Mouse (Mus musculus) liver, embryonic 14.5 days (tissue): ENCODE data around the gene Parva. TPM values are rescaled to one million over a fixed set of nuclear protein-coding genes. Genes with fewer than 3 reads are reported as not detected.

ENCODE experiments used
- ATAC-seq: fragments of 200-750 bp; cut with Nextera tagmentation; 2 replicates; pipeline ENCODE4 v1.8.0; 2017; ENCODE audit warnings: moderate number of reproducible peaks, mild to moderate bottlenecking, moderate library complexity; ENCODE audit not compliant: insufficient read depth
- DNase-seq, 3 experiments: peaks; one replicate each; pipeline ENCODE4 v3.0.0-alpha.2; 2012 to 2013; ENCODE audit warnings: low read depth in 3 of 3, low spot score in 3 of 3
- H3K27ac ChIP-seq: fragments of 300-500 bp; sonication (generic); 2 replicates; pipeline ENCODE4 v1.5.1; 2014; ENCODE audit warnings: moderate library complexity, mild to moderate bottlenecking, control low read depth, inconsistent platforms
- H3K27me3 ChIP-seq: fragments of 300-500 bp; sonication (generic); 2 replicates; pipeline ENCODE4 v1.6.1; 2014; ENCODE audit warnings: mild to moderate bottlenecking, low read length, moderate library complexity; ENCODE audit not compliant: control insufficient read depth, insufficient read depth
- H3K36me3 ChIP-seq: fragments of 300-500 bp; sonication (generic); replicated peaks from 2 replicates; pipeline ENCODE4 v1.6.1; 2014; ENCODE audit warnings: low read depth; ENCODE audit not compliant: control insufficient read depth, insufficient read depth
- H3K4me1 ChIP-seq, 2 experiments: fragments of 200-500 bp in 1 of 2; fragments of 300-500 bp in 1 of 2; sonication (generic) in 1 of 2; replicated peaks; 2 replicates each; pipeline ENCODE4 v1.6.1; 2012 to 2014; ENCODE audit warnings: antibody characterized with exemption in 1 of 2, inconsistent platforms in 1 of 2, low read length in 1 of 2; ENCODE audit not compliant: control insufficient read depth in 2 of 2, insufficient read depth in 2 of 2
- H3K4me2 ChIP-seq: fragments of 300-500 bp; sonication (generic); 2 replicates; pipeline ENCODE4 v1.6.1; 2014; ENCODE audit warnings: low read depth, mild to moderate bottlenecking, control low read depth, moderate library complexity
- H3K4me3 ChIP-seq, 2 experiments: fragments of 200-500 bp in 1 of 2; fragments of 300-500 bp in 1 of 2; sonication (generic) in 1 of 2; 2 replicates each; pipeline ENCODE4 v1.5.1; 2012 to 2014; ENCODE audit warnings: low read depth in 2 of 2, low read length in 2 of 2, mild to moderate bottlenecking in 2 of 2, control low read depth in 1 of 2, inconsistent platforms in 1 of 2, moderate library complexity in 1 of 2; ENCODE audit not compliant: insufficient read depth in 1 of 2
- H3K9ac ChIP-seq: fragments of 300-500 bp; sonication (generic); replicated peaks from 2 replicates; pipeline ENCODE4 v1.6.1; 2014; ENCODE audit warnings: mild to moderate bottlenecking, control low read depth, moderate library complexity
- H3K9me3 ChIP-seq: fragments of 300-500 bp; sonication (generic); 2 replicates; pipeline ENCODE4 v1.6.1; 2016; ENCODE audit warnings: low read length, mixed read lengths; ENCODE audit not compliant: control insufficient read depth
- CTCF ChIP-seq: IDR thresholded peaks from 2 replicates; pipeline ENCODE4 v1.5.1; 2016; ENCODE audit warnings: antibody characterized with exemption, low read depth, control low read depth
- EP300 ChIP-seq: IDR thresholded peaks from 2 replicates; pipeline ENCODE4 v1.6.1; 2016; ENCODE audit warnings: antibody characterized with exemption, low read depth
- WGBS: fragments of 180-500 bp; shearing (Covaris S2); extraction: QIAGEN DNeasy Blood & Tissue Kit; methylation state at CpG from one replicate; pipeline ENCODE4 v1.1.7; 2014; ENCODE audit not compliant: insufficient replicate concordance; 5-methylcytosine and 5-hydroxymethylcytosine counted together
- polyA plus RNA-seq, 2 experiments: library from polyadenylated mRNA; depleted of rRNA in 1 of 2; stranded (reverse) in 1 of 2; unstranded in 1 of 2; fragments of >200 nt; fragmentation: Nextera tagmentation in 1 of 2; extraction: Ambion mirVana in 1 of 2; gene quantifications; 2 replicates each; pipeline versions ENCODE4 v1.2.1 to v1.2.3; 2012 to 2014

Parva gene
- polyA plus RNA-seq, 2 experiments, result 3.6 to 4.7 TPM

DNA sequence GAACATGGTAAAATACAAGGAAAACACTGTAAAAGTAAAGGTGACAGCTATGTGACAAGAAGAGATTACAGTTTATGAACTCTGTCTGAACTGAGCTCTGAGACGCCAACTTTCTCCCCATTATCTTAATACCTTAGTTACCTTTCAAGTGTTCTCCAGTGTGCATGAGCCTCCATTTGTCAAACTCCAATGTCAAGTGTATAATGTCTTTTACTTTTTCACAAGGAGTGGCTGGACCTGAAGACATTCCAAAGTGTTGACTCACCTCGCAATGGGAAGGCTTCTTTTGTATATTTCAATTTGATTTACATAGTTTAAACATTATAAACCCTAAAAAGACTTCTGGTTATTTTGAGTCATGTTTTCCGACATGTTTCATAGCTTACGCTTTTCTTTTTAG, 3.9 kb upstream of the Parva start:
- peaks cover 4% of the 10 kb centered on the region for H3K27me3 ChIP-seq
- ATAC-seq, result no peak
- WGBS, result 64% methylated on average over 4 of the region's 4 CpGs
- no peak for DNase-seq
- TF ChIP-seq EP300 (no peak), CTCF (no peak)
- H3K4me2 ChIP-seq, result no peak overlapping the region
- no peaks in the 10 kb centered on the region for H3K36me3 ChIP-seq
- H3K27ac ChIP-seq, result no peak overlapping the region
- H3K9ac ChIP-seq, result no peak overlapping the region
- no peaks in the 10 kb centered on the region for H3K9me3 ChIP-seq
- no peaks in the 10 kb centered on the region; a peak in 1 of 4 replicates for H3K4me1 ChIP-seq
- no peak overlapping the region for H3K4me3 ChIP-seq

DNA sequence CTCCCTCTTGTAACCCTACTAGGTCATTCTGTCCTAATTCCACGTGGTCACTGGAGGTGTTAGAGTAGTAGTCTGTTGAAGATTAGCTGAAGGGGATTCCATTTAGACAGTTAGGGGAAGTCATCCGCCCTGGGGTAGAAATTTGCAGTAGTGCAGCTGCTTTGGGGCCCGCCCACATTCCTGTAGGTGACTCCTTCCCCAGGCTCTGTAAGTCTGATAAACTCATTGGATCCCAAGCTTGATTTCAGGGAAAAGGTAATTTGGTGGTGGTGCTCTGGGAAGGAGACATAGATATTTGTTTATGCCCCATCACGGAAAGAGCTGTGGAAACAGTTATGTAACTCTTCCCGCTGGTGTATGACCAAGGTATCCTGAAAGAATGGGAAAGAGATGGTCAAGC, 494 bp upstream of the Parva start:
- H3K9ac ChIP-seq, result no peak overlapping the region
- no peaks in the 10 kb centered on the region; a peak in 1 of 4 replicates for H3K4me1 ChIP-seq
- no peak overlapping the region for H3K4me2 ChIP-seq
- H3K27ac ChIP-seq, result no peak overlapping the region
- no peak for TF ChIP-seq CTCF
- TF ChIP-seq EP300, result no peak
- peaks cover 4% of the 10 kb centered on the region for H3K27me3 ChIP-seq
- no peaks in the 10 kb centered on the region for H3K36me3 ChIP-seq
- no peaks in the 10 kb centered on the region for H3K9me3 ChIP-seq
- DNase-seq, result no peak
- no peak overlapping the region for H3K4me3 ChIP-seq
- WGBS, result 33% methylated on average over 5 of the region's 5 CpGs
- no peak for ATAC-seq

DNA sequence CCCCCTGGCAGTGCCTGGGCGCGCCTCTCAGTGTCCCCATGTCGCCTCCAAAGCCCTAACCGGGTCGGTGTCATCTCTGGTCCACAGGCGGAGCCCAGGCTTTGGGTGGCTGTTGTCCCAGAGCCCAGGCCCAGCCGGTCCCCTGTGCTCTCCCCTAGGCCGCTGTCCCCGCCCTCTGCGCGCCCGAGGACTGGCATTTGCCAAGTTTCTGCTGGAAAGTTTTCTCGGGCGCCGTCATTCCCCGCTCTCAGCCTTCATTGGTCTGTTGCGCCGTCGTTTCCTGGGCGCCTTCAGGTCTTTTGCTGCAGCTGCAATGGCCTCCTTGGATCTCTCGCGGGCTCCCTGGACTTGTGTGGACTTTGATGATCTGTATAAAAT, 842 bp downstream of the Parva start:
- DNase-seq, result peak in 1 of 3 experiments; percentile 5
- WGBS, result 3% methylated on average over 22 of the region's 22 CpGs
- H3K27me3 ChIP-seq, result peaks cover 4% of the 10 kb centered on the region

GRCm38 (mm10) chr7:112439846-112440245, 12.5 kb downstream of the Parva start:
- Histone ChIP-seq H3K9me3 (no peaks in the 10 kb centered on the region), H3K36me3 (no peaks in the 10 kb centered on the region), H3K4me1 (peaks cover 0 to 2% of the 10 kb centered on the region in 2 experiments; a peak in 1 of 4 replicates), H3K27ac (no peak overlapping the region), H3K27me3 (no peaks in the 10 kb centered on the region), H3K4me3 (no peak overlapping the region), H3K9ac (no peak overlapping the region), H3K4me2 (no peak overlapping the region)
- DNase-seq, result no peak
- no peak for ATAC-seq
- TF ChIP-seq EP300 (no peak), CTCF (no peak)
- WGBS, result 47% methylated on average over 3 of the region's 3 CpGs

More for the DNA sequence above, 842 bp downstream of the Parva start:
- Histone ChIP-seq H3K4me2 (peak overlapping the region; percentile 33), H3K36me3 (no peaks in the 10 kb centered on the region), H3K9ac (peak overlapping the region; percentile 4; the same call in 1 of the 2 replicates), H3K4me3 (peak overlapping the region; percentile 47 to 63), H3K9me3 (no peaks in the 10 kb centered on the region), H3K27ac (no peak overlapping the region), H3K4me1 (no peaks in the 10 kb centered on the region; a peak in 1 of 4 replicates)
- ATAC-seq, result 0 out of 2 replicates have a peak, but pooled peaks have one; percentile 51
- TF ChIP-seq CTCF, result no peak

DNA sequence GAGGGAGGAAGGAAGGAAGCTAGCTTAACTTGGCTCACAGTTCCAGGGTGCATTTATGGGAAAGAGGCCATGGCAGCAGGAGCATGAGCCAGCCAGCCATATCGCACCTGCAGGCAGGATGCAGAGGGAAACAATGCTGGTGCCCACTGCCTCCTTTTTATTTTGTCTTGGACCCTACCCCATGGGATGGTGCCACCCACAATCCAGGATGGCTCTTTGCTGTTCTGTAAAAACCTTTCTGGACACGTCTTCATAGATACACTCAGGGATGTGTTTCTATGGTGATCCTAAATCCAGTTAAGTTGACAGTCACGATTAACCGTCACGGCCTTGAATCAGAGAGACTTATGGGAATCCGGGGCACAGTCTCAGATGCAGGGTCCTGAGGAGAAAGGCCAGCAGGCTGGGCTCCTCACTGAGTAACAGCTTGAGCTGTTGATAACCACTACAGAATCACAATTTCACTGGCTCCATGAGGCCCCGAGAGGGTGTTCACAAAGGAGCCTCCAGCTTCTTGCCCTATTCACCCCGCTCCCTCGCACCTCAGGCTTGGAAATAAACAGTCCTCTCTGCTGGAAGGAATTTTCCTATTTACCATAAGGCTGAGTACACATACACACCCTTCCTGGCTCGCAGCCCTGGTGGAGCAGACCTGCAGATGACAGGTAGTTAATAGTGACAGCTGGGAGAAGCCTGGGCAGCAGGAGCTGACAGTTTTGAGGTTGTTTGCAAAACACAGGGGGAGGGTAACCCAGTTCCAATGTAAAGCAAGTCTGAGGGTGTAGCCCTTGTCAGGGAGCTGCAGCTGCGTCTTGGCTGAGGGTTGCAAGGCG, 17.1 kb downstream of the Parva start:
- Histone ChIP-seq H3K27ac (no peak overlapping the region), H3K9ac (no peak overlapping the region), H3K4me1 (peaks cover 0 to 8% of the 10 kb centered on the region in 2 experiments; a peak in 1 of 4 replicates), H3K9me3 (no peaks in the 10 kb centered on the region), H3K36me3 (no peaks in the 10 kb centered on the region), H3K4me2 (no peak overlapping the region), H3K27me3 (no peaks in the 10 kb centered on the region), H3K4me3 (no peak overlapping the region)
- no peak for DNase-seq
- 45% methylated on average over 12 of the region's 12 CpGs for WGBS
- no peak for TF ChIP-seq EP300
- no peak for TF ChIP-seq CTCF
- no peak for ATAC-seq
